Mouse (Mus musculus): Measurements from ENCODE around the gene Morc4. TPM values are rescaled to one million over a fixed set of nuclear protein-coding genes. Genes with fewer than 3 reads are reported as not detected.

The Morc4 gene
- polyA plus RNA-seq, 1 experiment from 2014 or later: 6.0 TPM

- no peaks in the 10 kb centered on the region for H3K9me3 ChIP-seq
- no peaks in the 10 kb centered on the region for H3K36me3 ChIP-seq
- H3K4me3 ChIP-seq: no peak overlapping the region
- H3K4me1 ChIP-seq (replicated peaks): no peaks in the 10 kb centered on the region
- H3K27ac ChIP-seq: no peak overlapping the region
- WGBS: 31% methylated on average over 18 of the region's 18 CpGs
- peaks cover 35% of the 10 kb centered on the region for H3K27me3 ChIP-seq (ENCODE audit: insufficient read depth, poor library complexity, severe bottlenecking)
- DNase-seq (ENCODE audit: low spot score): peak; percentile 35
Observed at GRCm38 (mm10) chrX:139774309-139775083, 97.0 kb downstream of the Morc4 start.

Other genes with a start within 250 kb of the Morc4 start
- 0.78 and 0.95 TPM in 2 replicates for gene Tbc1d8b, start 186.7 kb downstream of the Morc4 start, polyA plus RNA-seq (2016; fragmentation: Nextera tagmentation; extraction: Ambion mirVana)
- not detected in 2 replicates for gene Gm15013, start 157.2 kb downstream of the Morc4 start, polyA plus RNA-seq (2016; fragmentation: Nextera tagmentation; extraction: Ambion mirVana)
- gene Ripply1, start 89.3 kb downstream of the Morc4 start, polyA plus RNA-seq (2016; fragmentation: Nextera tagmentation; extraction: Ambion mirVana): 0.26 and 0.41 TPM in 2 replicates
- gene Cldn2, start 70.8 kb downstream of the Morc4 start, polyA plus RNA-seq (2016; fragmentation: Nextera tagmentation; extraction: Ambion mirVana): 0.44 and 0.68 TPM in 2 replicates
- 4.5 TPM in 2 replicates for gene Rbm41, start 126.9 kb upstream of the Morc4 start, polyA plus RNA-seq (2016; fragmentation: Nextera tagmentation; extraction: Ambion mirVana)
- 1.9 and 3.0 TPM in 2 replicates for gene Nup62cl, start 191.0 kb upstream of the Morc4 start, polyA plus RNA-seq (2016; fragmentation: Nextera tagmentation; extraction: Ambion mirVana)
- not detected in 2 replicates for gene Pih1h3b, start 191.2 kb upstream of the Morc4 start, polyA plus RNA-seq (2016; fragmentation: Nextera tagmentation; extraction: Ambion mirVana)

Data from hindbrain, embryonic 10.5 days (tissue).